Mouse (Mus musculus): ENCODE results near the gene Ralgapa2. TPM values are rescaled to one million over a fixed set of nuclear protein-coding genes. Genes with fewer than 3 reads are reported as not detected.

The Ralgapa2 gene
- polyA plus RNA-seq, 1 experiment from 2014 or later: 8.6 TPM

GRCm38 (mm10) chr2:146532493-146532892, 20.3 kb upstream of the Ralgapa2 start:
- Histone ChIP-seq H3K27ac (no peak overlapping the region), H3K4me2 (no peak overlapping the region), H3K4me3 (replicated peaks) (no peak overlapping the region), H3K36me3 (no peaks in the 10 kb centered on the region), H3K9me3 (no peaks in the 10 kb centered on the region), H3K27me3 (no peaks in the 10 kb centered on the region), H3K4me1 (replicated peaks) (no peaks in the 10 kb centered on the region), H3K9ac (replicated peaks) (no peak overlapping the region)
- ATAC-seq (ENCODE audit: insufficient number of reproducible peaks, insufficient read depth, low FRiP score, low TSS enrichment, low read depth): no peak
- 88% methylated on average over 3 of the region's 3 CpGs for WGBS

GRCm38 (mm10) chr2:146525483-146525882, 13.3 kb upstream of the Ralgapa2 start:
- Histone ChIP-seq H3K4me3 (replicated peaks) (no peak overlapping the region), H3K4me1 (replicated peaks) (no peaks in the 10 kb centered on the region), H3K9me3 (no peaks in the 10 kb centered on the region), H3K27ac (no peak overlapping the region), H3K27me3 (no peaks in the 10 kb centered on the region), H3K36me3 (no peaks in the 10 kb centered on the region), H3K9ac (replicated peaks) (no peak overlapping the region), H3K4me2 (no peak overlapping the region)
- no peak for ATAC-seq (ENCODE audit: insufficient number of reproducible peaks, insufficient read depth, low FRiP score, low TSS enrichment, low read depth)
- WGBS: 53% methylated on average over 2 of the region's 2 CpGs

GRCm38 (mm10) chr2:146524685-146525415, 12.7 kb upstream of the Ralgapa2 start:
- Histone ChIP-seq H3K9me3 (no peaks in the 10 kb centered on the region), H3K4me3 (replicated peaks) (no peak overlapping the region), H3K4me1 (replicated peaks) (no peaks in the 10 kb centered on the region), H3K36me3 (no peaks in the 10 kb centered on the region), H3K4me2 (no peak overlapping the region), H3K27me3 (no peaks in the 10 kb centered on the region), H3K9ac (replicated peaks) (no peak overlapping the region), H3K27ac (no peak overlapping the region)
- no peak for ATAC-seq (ENCODE audit: insufficient number of reproducible peaks, insufficient read depth, low FRiP score, low TSS enrichment, low read depth)
- WGBS: 87% methylated on average over 4 of the region's 4 CpGs

GRCm38 (mm10) chr2:146516894-146517293, 4.8 kb upstream of the Ralgapa2 start:
- no peaks in the 10 kb centered on the region for H3K36me3 ChIP-seq
- no peak overlapping the region for H3K9ac ChIP-seq (replicated peaks)
- no peak for ATAC-seq (ENCODE audit: insufficient number of reproducible peaks, insufficient read depth, low FRiP score, low TSS enrichment, low read depth)
- no peak overlapping the region for H3K4me2 ChIP-seq
- no peaks in the 10 kb centered on the region for H3K9me3 ChIP-seq
- no peaks in the 10 kb centered on the region for H3K4me1 ChIP-seq (replicated peaks)
- 88% methylated on average over 2 of the region's 2 CpGs for WGBS
- no peaks in the 10 kb centered on the region for H3K27me3 ChIP-seq
- no peak overlapping the region for H3K4me3 ChIP-seq (replicated peaks)
- H3K27ac ChIP-seq: no peak overlapping the region

- H3K9me3 ChIP-seq: no peaks in the 10 kb centered on the region
- H3K27me3 ChIP-seq: no peaks in the 10 kb centered on the region
- 78% methylated on average over 2 of the region's 2 CpGs for WGBS
- no peaks in the 10 kb centered on the region for H3K36me3 ChIP-seq
- H3K27ac ChIP-seq: no peak overlapping the region
- H3K4me2 ChIP-seq: no peak overlapping the region
- ATAC-seq (ENCODE audit: insufficient number of reproducible peaks, insufficient read depth, low FRiP score, low TSS enrichment, low read depth): no peak
- no peak overlapping the region for H3K4me3 ChIP-seq (replicated peaks)
- peaks cover 7% of the 10 kb centered on the region; the same call in 1 of the 2 replicates for H3K4me1 ChIP-seq (replicated peaks)
- H3K9ac ChIP-seq (replicated peaks): no peak overlapping the region
Measured at GRCm38 (mm10) chr2:146515081-146515480, 2.9 kb upstream of the Ralgapa2 start.

GRCm38 (mm10) chr2:146512581-146512920, 407 bp upstream of the Ralgapa2 start:
- Histone ChIP-seq H3K27me3 (no peaks in the 10 kb centered on the region), H3K4me1 (replicated peaks) (peaks cover 7% of the 10 kb centered on the region; the same call in 1 of the 2 replicates), H3K27ac (no peak overlapping the region), H3K4me2 (peak overlapping the region; percentile 44), H3K36me3 (no peaks in the 10 kb centered on the region), H3K9ac (replicated peaks) (no peak overlapping the region), H3K9me3 (no peaks in the 10 kb centered on the region), H3K4me3 (replicated peaks) (no peak overlapping the region)
- ATAC-seq (ENCODE audit: insufficient number of reproducible peaks, insufficient read depth, low FRiP score, low TSS enrichment, low read depth): no peak
- 71% methylated on average over 2 of the region's 2 CpGs for WGBS

- Histone ChIP-seq H3K9me3 (no peaks in the 10 kb centered on the region), H3K4me1 (replicated peaks) (peaks cover 7% of the 10 kb centered on the region; the same call in 1 of the 2 replicates), H3K9ac (replicated peaks) (peak overlapping the region; percentile 79), H3K27ac (no peak overlapping the region), H3K36me3 (no peaks in the 10 kb centered on the region), H3K4me3 (replicated peaks) (peak overlapping the region; percentile 82), H3K4me2 (peak overlapping the region; percentile 77), H3K27me3 (no peaks in the 10 kb centered on the region)
- WGBS: under 1% methylated on average over 22 of the region's 22 CpGs
- no peak; the same call in 1 of the 2 replicates for ATAC-seq (ENCODE audit: insufficient number of reproducible peaks, insufficient read depth, low FRiP score, low TSS enrichment, low read depth)
Measured at GRCm38 (mm10) chr2:146511401-146511865, 711 bp downstream of the Ralgapa2 start.

GRCm38 (mm10) chr2:146510780-146511179, 1.4 kb downstream of the Ralgapa2 start:
- no peak for ATAC-seq (ENCODE audit: insufficient number of reproducible peaks, insufficient read depth, low FRiP score, low TSS enrichment, low read depth)
- no peak overlapping the region for H3K27ac ChIP-seq
- H3K9me3 ChIP-seq: no peaks in the 10 kb centered on the region
- H3K4me1 ChIP-seq (replicated peaks): peaks cover 7% of the 10 kb centered on the region; the same call in 1 of the 2 replicates
- WGBS: 36% methylated on average over 1 of the region's 1 CpGs
- H3K27me3 ChIP-seq: no peaks in the 10 kb centered on the region
- H3K4me3 ChIP-seq (replicated peaks): peak overlapping the region; percentile 82
- H3K36me3 ChIP-seq: no peaks in the 10 kb centered on the region
- no peak overlapping the region for H3K9ac ChIP-seq (replicated peaks)
- H3K4me2 ChIP-seq: peak overlapping the region; percentile 77

GRCm38 (mm10) chr2:146502578-146503311, 9.4 kb downstream of the Ralgapa2 start:
- Histone ChIP-seq H3K9ac (replicated peaks) (no peak overlapping the region), H3K9me3 (no peaks in the 10 kb centered on the region), H3K4me3 (replicated peaks) (no peak overlapping the region), H3K4me1 (replicated peaks) (peaks cover 11% of the 10 kb centered on the region), H3K27me3 (no peaks in the 10 kb centered on the region), H3K36me3 (no peaks in the 10 kb centered on the region), H3K27ac (no peak overlapping the region; the same call in 1 of the 2 replicates), H3K4me2 (no peak overlapping the region)
- 0 out of 2 replicates have a peak, but pooled peaks have one; percentile 60 for ATAC-seq (ENCODE audit: insufficient number of reproducible peaks, insufficient read depth, low FRiP score, low TSS enrichment, low read depth)
- 65% methylated on average over 9 of the region's 9 CpGs for WGBS

GRCm38 (mm10) chr2:146500067-146500466, 12.1 kb downstream of the Ralgapa2 start:
- H3K9me3 ChIP-seq: no peaks in the 10 kb centered on the region

GRCm38 (mm10) chr2:146499111-146499510, 13.0 kb downstream of the Ralgapa2 start:
- no peaks in the 10 kb centered on the region for H3K27me3 ChIP-seq
- no peak overlapping the region for H3K27ac ChIP-seq
- H3K4me3 ChIP-seq (replicated peaks): no peak overlapping the region
- no peak for ATAC-seq (ENCODE audit: insufficient number of reproducible peaks, insufficient read depth, low FRiP score, low TSS enrichment, low read depth)
- peaks cover 11% of the 10 kb centered on the region for H3K4me1 ChIP-seq (replicated peaks)
- no peak overlapping the region for H3K4me2 ChIP-seq
- H3K36me3 ChIP-seq: no peaks in the 10 kb centered on the region
- H3K9ac ChIP-seq (replicated peaks): no peak overlapping the region
- WGBS: 88% methylated on average over 1 of the region's 1 CpGs
- H3K9me3 ChIP-seq: no peaks in the 10 kb centered on the region

More at GRCm38 (mm10) chr2:146500067-146500466, 12.1 kb downstream of the Ralgapa2 start:
- no peak overlapping the region for H3K4me3 ChIP-seq (replicated peaks)
- H3K36me3 ChIP-seq: no peaks in the 10 kb centered on the region
- H3K27ac ChIP-seq: no peak overlapping the region
- no peaks in the 10 kb centered on the region for H3K27me3 ChIP-seq
- peaks cover 11% of the 10 kb centered on the region for H3K4me1 ChIP-seq (replicated peaks)
- H3K9ac ChIP-seq (replicated peaks): no peak overlapping the region
- 92% methylated on average over 1 of the region's 1 CpGs for WGBS
- H3K4me2 ChIP-seq: no peak overlapping the region
- no peak for ATAC-seq (ENCODE audit: insufficient number of reproducible peaks, insufficient read depth, low FRiP score, low TSS enrichment, low read depth)

Data from limb, embryonic 12.5 days (tissue).